Mouse (Mus musculus): ENCODE data around the gene Naxd. TPM values are rescaled to one million over a fixed set of nuclear protein-coding genes. Genes with fewer than 3 reads are reported as not detected.
"Not testable (repeated sequence)": the region's sequence is repeated elsewhere in the genome, so short reads cannot be mapped to it uniquely, and the experiment has no call there.

Gene Naxd
- polyA plus RNA-seq (2017; shearing (Covaris generic)), result 10 to 100 TPM; 46.7 to 61.4 TPM

DNA sequence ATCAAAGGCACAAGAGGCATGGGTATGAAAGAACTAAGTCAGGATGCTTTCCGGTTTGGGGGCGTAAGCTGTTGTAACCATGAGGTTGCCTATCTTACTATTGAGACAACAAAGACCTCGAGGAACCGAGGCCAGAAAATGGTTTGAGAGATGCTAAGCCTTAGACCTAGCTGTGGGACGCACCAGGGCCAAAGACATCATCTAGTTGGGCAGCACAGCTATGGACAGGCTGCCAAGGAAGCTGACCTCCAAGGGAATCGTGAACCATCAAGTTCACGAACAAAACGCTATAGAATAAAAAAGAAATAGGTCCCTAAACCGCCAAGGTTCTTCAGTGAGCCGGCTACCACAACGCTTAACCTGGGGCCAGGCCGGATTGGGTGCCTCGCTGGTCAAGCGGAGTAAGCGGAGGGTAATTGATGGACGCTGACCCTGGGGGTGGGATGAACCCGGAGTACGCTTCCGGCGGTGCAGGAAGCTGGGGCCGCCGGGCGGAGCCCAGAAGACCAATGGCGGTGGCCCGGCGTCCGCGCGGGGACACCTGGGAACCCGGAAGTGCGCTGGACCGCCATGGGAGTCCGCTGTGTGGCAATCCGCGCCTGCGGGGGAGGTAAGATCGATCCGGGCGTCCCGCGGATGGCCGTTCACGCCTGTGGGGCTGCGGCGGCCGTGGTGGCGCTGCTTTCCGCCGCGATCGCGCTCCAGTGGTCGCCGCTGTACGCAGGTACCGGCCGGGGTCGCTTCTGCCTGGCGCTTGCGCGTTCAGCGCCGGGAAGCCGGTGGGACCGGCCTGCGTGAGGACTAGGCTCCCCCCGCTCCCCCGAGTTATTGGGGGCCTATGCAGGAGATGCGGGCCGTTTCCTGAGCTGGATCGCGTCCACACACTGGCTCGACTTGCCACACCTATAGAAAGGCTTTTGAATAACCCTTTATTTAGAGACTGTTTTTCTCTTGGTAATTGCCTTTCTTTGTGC lies at the start of gene Naxd:
TSS of gene Naxd (plus strand) at position 490 of the 974 bp plus-strand sequence.
- ATAC-seq, result peak; percentile 99

- no peak for ATAC-seq
These were observed 49.3 kb upstream of the Naxd start for GRCm38 (mm10) chr8:11447910-11448570.

- ATAC-seq, result no peak
These were observed 46.9 kb upstream of the Naxd start for GRCm38 (mm10) chr8:11450184-11451113.

- peak; percentile 9 for ATAC-seq
These were observed 45.2 kb upstream of the Naxd start for GRCm38 (mm10) chr8:11452152-11452551.

DNA sequence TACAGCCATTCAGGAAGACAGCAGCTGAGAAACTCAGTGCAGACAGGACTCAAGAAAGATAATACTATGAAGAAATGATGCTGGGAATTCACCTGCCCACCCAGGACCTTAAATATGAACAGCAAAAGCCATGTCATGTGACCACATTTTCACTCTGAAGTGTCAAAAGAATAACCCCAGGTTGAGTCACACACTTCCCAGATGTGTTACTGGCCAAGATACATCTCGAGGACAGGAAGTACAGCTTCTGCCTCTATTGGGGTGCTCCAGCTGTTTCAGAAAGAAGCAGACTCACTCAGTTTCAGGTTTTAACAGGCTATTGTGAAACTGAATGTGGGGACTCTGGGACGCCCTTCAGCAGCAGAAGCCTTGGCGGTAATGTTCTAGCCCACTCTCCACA lies 44.7 kb upstream of the Naxd start:
- peak; percentile 69 for ATAC-seq

DNA sequence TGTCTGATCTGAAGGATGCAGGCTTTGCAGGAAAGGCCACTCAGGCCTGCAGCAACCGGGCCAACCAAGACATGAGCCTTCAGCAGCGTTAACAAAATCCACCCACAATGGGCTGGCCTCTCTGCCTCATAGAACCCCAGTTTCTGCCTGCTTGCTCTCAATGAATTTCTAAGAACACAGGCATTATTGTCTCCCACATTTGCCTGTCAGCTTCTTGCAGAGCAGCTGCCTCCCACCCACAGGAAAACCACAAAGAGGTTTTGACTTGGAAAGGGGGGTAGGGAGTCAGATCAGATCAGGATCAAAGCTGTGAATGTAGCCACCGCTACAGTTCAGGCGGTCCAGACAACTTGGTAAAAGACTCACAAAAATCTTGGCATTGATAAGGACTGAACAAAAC lies 44.3 kb upstream of the Naxd start:
- no peak for ATAC-seq

DNA sequence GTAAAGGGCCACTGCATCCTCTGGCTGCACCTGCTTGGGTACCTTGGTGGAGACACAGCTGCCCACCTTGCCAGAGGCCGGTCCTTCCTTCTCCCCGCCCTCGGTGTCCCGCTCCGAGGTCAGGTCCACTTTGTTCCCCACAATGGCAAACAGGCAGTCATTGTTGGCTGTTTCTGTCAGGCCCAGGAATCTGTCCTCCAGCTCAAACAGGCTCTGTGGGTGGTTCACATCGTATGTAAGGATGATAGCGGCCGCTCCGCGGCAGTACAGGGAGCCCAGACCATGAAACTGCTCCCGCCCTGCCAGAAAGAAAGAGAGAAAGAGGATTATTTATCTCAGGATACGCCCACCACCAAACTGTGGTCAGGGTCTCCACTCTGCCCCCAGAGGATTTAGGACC lies 43.1 kb upstream of the Naxd start:
- ATAC-seq, result no peak

DNA sequence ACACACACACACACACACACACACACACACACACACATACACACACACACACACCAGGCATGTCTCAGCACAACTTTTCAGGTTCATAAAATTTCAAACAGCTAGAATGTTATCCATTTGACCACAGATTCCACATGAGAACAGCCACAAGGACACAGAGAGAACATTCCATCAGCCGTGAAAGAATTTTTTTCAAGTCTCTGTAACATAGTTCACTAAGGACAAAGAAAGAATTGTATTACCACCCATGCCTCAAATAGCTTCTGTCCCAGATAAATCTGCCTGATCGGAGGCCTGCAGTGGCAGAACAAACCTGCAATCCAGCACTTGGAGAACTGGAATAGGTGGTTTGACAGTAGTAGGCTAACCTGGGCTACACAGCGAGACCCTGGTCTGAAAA lies 40.0 kb upstream of the Naxd start:
- no peak for ATAC-seq

- ATAC-seq, result no peak
These were observed 39.1 kb upstream of the Naxd start for GRCm38 (mm10) chr8:11457981-11458836.

DNA sequence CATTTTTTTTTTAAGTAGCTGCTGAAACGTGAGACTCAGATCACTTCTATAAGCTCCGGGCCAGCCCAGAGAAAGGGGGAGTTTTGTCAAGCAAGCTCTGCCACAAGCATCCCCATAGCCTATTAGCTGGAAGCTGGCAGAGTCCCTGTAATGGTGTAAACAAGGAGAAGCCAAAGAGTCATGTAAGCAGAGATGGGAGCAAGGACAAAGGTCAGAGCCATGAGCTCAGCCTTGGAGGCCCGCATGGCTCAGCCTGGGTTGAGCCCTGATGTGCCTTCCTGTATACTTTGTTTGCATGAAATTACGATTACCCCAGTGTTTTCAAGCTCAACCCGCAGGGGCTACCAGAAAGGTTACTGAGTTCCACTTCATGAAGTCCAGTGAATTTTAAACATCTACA lies 38.3 kb upstream of the Naxd start:
- ATAC-seq, result no peak

DNA sequence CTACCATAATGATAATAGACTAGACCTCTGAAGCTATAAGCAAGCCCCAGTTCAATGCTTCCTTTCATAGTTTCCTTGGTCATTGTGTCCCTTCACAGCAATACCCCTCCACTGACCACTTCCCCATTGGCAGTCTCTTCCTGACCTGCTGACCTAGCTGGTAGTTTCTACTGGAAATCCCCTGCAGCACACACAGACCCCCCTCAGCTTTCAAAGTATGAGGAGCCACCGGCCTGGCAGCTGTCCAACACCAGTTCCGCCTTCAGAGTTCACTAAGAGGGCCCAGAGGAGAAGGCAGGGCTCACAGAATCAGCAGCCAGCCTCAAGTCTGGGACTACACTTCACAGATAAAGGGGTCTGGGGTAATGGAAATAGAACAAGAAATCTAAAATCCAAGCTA lies 36.4 kb upstream of the Naxd start:
- no peak for ATAC-seq

- no peak for ATAC-seq
These were observed 35.5 kb upstream of the Naxd start for GRCm38 (mm10) chr8:11461847-11462246.

- no peak for ATAC-seq
These were observed 34.7 kb upstream of the Naxd start for GRCm38 (mm10) chr8:11462641-11463040.

GRCm38 (mm10) chr8:11463541-11463888 lies 33.8 kb upstream of the Naxd start:
- no peak for ATAC-seq

GRCm38 (mm10) chr8:11463889-11464706 lies 33.2 kb upstream of the Naxd start:
- ATAC-seq, result peak; percentile 81

DNA sequence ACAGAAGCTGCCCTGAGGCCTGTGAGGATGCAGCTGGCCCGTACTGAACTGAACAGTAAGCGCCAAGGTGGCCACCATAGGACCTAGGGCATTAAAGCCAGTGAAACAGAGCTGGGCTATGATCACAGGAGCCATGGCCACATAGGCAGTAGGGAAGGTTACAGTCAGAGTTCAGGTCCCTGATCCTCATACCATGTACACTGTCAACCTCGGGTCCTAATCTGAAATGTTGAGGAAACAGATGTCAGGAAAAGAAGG lies 32.7 kb upstream of the Naxd start:
- ATAC-seq, result no peak

DNA sequence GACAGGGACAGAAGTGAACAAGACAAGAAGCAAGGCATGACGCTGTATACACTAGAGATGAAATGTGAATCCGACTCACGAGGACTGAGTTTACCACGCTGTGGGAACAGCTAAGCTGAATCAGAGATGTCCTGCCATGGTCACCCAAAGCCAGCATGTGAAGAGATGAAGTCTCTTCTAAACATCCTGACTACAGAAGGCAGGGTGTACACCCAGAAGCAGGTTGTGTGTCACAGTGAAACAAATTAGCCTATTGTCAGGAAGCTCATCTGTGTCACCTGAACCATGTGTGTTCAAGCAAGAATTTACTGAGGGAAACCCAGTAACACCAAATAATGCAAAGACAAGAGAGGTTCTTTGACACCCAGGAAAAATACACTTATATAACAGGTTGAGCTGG lies 31.7 kb upstream of the Naxd start:
- no peak for ATAC-seq

DNA sequence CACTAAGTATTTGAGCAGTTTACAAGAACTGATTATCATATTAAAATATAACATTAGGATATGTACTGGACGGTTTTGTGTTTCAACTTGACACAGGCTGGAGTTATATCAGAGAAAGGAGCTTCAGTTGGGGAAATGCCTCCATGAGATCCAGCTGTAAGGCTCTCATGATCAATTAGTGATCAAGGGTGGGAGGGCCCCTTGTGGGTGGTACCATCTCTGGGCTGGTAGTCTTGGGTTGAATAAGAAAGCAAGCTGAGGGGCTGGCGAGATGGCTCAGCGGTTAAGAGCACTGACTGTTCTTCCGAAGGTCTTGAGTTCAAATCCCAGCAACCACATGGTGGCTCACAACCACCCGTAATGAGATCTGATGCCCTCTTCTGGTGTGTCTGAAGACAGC lies 30.8 kb upstream of the Naxd start:
- ATAC-seq, result not testable (repeated sequence)

- no peak for ATAC-seq
These were observed 28.2 kb upstream of the Naxd start for GRCm38 (mm10) chr8:11469095-11469494.

- no peak for ATAC-seq
These were observed 26.6 kb upstream of the Naxd start for GRCm38 (mm10) chr8:11470694-11471093.

GRCm38 (mm10) chr8:11471309-11471708 lies 26.0 kb upstream of the Naxd start:
- ATAC-seq, result no peak

Measured in activated CD4-positive, CD25-positive, alpha-beta regulatory T cell, adult 4 months (primary cell).